Mouse (Mus musculus): Measurements from ENCODE around the gene Ckb.

DNA sequence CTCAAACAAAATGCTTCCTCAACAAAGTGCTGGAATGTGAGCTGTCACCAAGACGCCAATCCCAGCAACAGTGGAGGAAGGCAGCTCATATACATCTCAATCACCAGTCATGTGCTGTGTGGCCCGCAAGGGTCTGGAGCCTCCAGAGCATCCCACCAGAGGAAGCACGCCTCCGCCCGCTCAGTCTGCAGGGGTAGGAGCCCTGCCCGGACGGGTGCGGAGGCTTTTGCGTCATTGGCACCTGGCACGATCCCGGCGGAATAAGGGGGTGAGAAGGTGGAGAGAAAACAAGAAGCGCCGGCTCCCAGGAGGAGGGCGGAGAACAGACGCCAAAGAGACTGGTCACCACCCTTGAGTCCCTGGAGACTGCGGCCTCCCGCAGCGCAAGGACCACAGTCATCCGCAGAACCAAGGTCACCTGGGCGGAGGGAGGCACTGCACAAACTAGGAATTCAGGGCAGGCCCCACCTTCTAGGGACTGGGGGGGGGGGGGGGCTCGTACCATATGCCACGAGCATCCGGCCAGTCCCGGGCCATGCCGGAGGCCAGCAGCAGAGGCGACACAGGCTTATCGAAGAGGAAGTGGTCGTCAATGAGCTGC is 1.7 kb downstream of the Ckb start:
- TF ChIP-seq POLR2A (IDR thresholded peaks at IDR 0.05; ENCODE audit: control insufficient read depth, low read depth, low read length): no peak
- TF ChIP-seq CTCF (IDR thresholded peaks at IDR 0.05; ENCODE audit: control insufficient read depth, insufficient read depth, insufficient replicate concordance, low read depth, low read length): no peak

All from testis, adult 2 months (tissue).